Mouse (Mus musculus) CH12.LX (cell line): ENCODE results near the gene She. TPM values are rescaled to one million over a fixed set of nuclear protein-coding genes. Genes with fewer than 3 reads are reported as not detected.
A peak's percentile ranks its signal among the peaks of the same experiment; 100 is the strongest.

ENCODE experiments used
- DNase-seq: peaks from one replicate; pipeline ENCODE4 v3.0.0-alpha.2; 2013; ENCODE audit errors: extremely low read depth
- H3K27ac ChIP-seq: 2 replicates; pipeline ENCODE4 v1.5.1; 2012; ENCODE audit warnings: low read depth, mild to moderate bottlenecking, control low read depth, moderate library complexity; ENCODE audit not compliant: insufficient read depth
- H3K27me3 ChIP-seq: replicated peaks from 2 replicates; pipeline ENCODE3; 2012; ENCODE audit warnings: inconsistent platforms
- H3K36me3 ChIP-seq, 2 experiments: replicated peaks in 1 of 2; 2 replicates each; pipeline versions ENCODE3 to v1.6.1; 2012; ENCODE audit warnings: inconsistent platforms in 1 of 2, low read length in 1 of 2, mild to moderate bottlenecking in 1 of 2, mixed read lengths in 1 of 2, moderate library complexity in 1 of 2; ENCODE audit not compliant: control insufficient read depth in 1 of 2, insufficient read depth in 1 of 2
- H3K4me1 ChIP-seq, 2 experiments: 2 replicates each; pipeline ENCODE4 v1.6.1; 2012; ENCODE audit warnings: inconsistent platforms in 1 of 2, moderate library complexity in 1 of 2; ENCODE audit not compliant: insufficient read depth in 2 of 2, control insufficient read depth in 1 of 2
- H3K4me2 ChIP-seq: 2 replicates; pipeline ENCODE4 v1.6.1; 2012; ENCODE audit warnings: low read depth, mild to moderate bottlenecking, control low read depth; ENCODE audit not compliant: poor library complexity, insufficient read depth, severe bottlenecking
- H3K4me3 ChIP-seq, 3 experiments: fragments of 150-350 bp in 1 of 3; sonication (generic) in 1 of 3; replicated peaks in 1 of 3; 2 replicates each; pipeline versions ENCODE3 to v1.5.1; 2011 to 2012; ENCODE audit warnings: low read depth in 2 of 3, low read length in 2 of 3, mild to moderate bottlenecking in 2 of 3, moderate library complexity in 2 of 3, control low read depth in 1 of 3, improper control_type of control experiment in 1 of 3, inconsistent platforms in 1 of 3, mixed read lengths in 1 of 3; ENCODE audit not compliant: poor library complexity in 1 of 3
- H3K79me2 ChIP-seq: replicated peaks from 2 replicates; pipeline ENCODE4 v1.6.1; 2012; ENCODE audit warnings: mild to moderate bottlenecking, moderate library complexity; ENCODE audit not compliant: control insufficient read depth, poor library complexity, insufficient read depth, severe bottlenecking; ENCODE audit errors: extremely low read depth
- H3K9ac ChIP-seq: 2 replicates; pipeline ENCODE4 v1.6.1; 2012; ENCODE audit warnings: low read depth, mild to moderate bottlenecking, control low read depth, moderate library complexity; ENCODE audit not compliant: insufficient read depth
- H3K9me3 ChIP-seq: replicated peaks from 2 replicates; pipeline ENCODE3; 2012; ENCODE audit warnings: low read length, inconsistent platforms, mixed read lengths
- BHLHE40 ChIP-seq: IDR thresholded peaks from 2 replicates; pipeline ENCODE4 v1.6.1; 2011; ENCODE audit warnings: mild to moderate bottlenecking, low read depth, low read length, improper control_type of control experiment
- CTCF ChIP-seq, 2 experiments: IDR thresholded peaks in 1 of 2; conservative IDR thresholded peaks in 1 of 2; 2 replicates each; pipeline ENCODE4 v1.5.1; 2011 to 2012; ENCODE audit warnings: low read depth in 2 of 2, low read length in 2 of 2, improper control_type of control experiment in 1 of 2, inconsistent platforms in 1 of 2, mild to moderate bottlenecking in 1 of 2, moderate library complexity in 1 of 2
- E2F4 ChIP-seq: IDR thresholded peaks from 2 replicates; pipeline ENCODE4 v1.6.1; 2011; ENCODE audit warnings: low read depth, low read length, improper control_type of control experiment; ENCODE audit not compliant: insufficient replicate concordance
- IRF4 ChIP-seq: IDR thresholded peaks from 2 replicates; pipeline ENCODE4 v1.6.1; 2014; ENCODE audit warnings: low read depth, mild to moderate bottlenecking, inconsistent platforms, low read length, improper control_type of control experiment
- JUND ChIP-seq: conservative IDR thresholded peaks from 2 replicates; pipeline ENCODE4 v1.6.1; 2011; ENCODE audit warnings: low read depth, low read length, improper control_type of control experiment
- KAT2A ChIP-seq: IDR thresholded peaks from 2 replicates; pipeline ENCODE4 v1.6.1; 2012; ENCODE audit warnings: low read length, improper control_type of control experiment, inconsistent platforms; ENCODE audit not compliant: insufficient replicate concordance
- MEF2A ChIP-seq: IDR thresholded peaks from 2 replicates; pipeline ENCODE4 v1.6.1; 2014; ENCODE audit warnings: low read depth, mild to moderate bottlenecking, inconsistent platforms, low read length, improper control_type of control experiment, borderline replicate concordance
- NELFE ChIP-seq: IDR thresholded peaks from 2 replicates; pipeline ENCODE4 v1.6.1; 2011; ENCODE audit warnings: low read depth, low read length, improper control_type of control experiment
- PAX5 ChIP-seq: IDR thresholded peaks from 2 replicates; pipeline ENCODE4 v1.6.1; 2012; ENCODE audit warnings: low read length, inconsistent platforms, mixed read lengths
- POLR2A ChIP-seq: IDR thresholded peaks from 2 replicates; pipeline ENCODE4 v1.6.1; 2011; ENCODE audit warnings: low read depth, mild to moderate bottlenecking, improper control_type of control experiment, low read length
- SIN3A ChIP-seq: IDR thresholded peaks from 2 replicates; pipeline ENCODE4 v1.6.1; 2012; ENCODE audit warnings: low read length, improper control_type of control experiment, inconsistent platforms
- TBP ChIP-seq: conservative IDR thresholded peaks from 2 replicates; pipeline ENCODE4 v1.6.1; 2011; ENCODE audit warnings: low read depth, low read length, improper control_type of control experiment
- USF1 ChIP-seq: IDR thresholded peaks from 2 replicates; pipeline ENCODE4 v1.6.1; 2014; ENCODE audit warnings: low read depth, mild to moderate bottlenecking, inconsistent platforms, low read length, improper control_type of control experiment
- USF2 ChIP-seq: conservative IDR thresholded peaks from 2 replicates; pipeline ENCODE4 v1.6.1; 2011; ENCODE audit warnings: low read depth, low read length, improper control_type of control experiment
- ZKSCAN1 ChIP-seq: IDR thresholded peaks from 2 replicates; pipeline ENCODE4 v1.6.1; 2012; ENCODE audit warnings: low read depth, inconsistent platforms, low read length, improper control_type of control experiment, borderline replicate concordance
- dilution Hi-C: fragments of 300-500 bp; cut with MboI; formaldehyde crosslinking; loops from 2 replicates; pipeline ENCODE4 v1.14.3; 2020; ENCODE audit warnings: low sequenced_read_pairs; ENCODE audit not compliant: extremely low pct_unique_long_range_greater_than_20kb, extremely low pct_ligation_motif_present
- in situ Hi-C: fragments of 300-500 bp; cut with MboI; formaldehyde crosslinking; loops from 3 replicates; pipeline ENCODE4 v1.14.3; 2019; ENCODE audit warnings: low sequenced_read_pairs, low pct_ligation_motif_present, low pct_unique_long_range_greater_than_20kb, mixed read lengths
- polyA plus RNA-seq: library from polyadenylated mRNA; unstranded; fragments of >175 nt; gene quantifications from 2 replicates; pipeline ENCODE4 v1.2.1, GENCODE M21; 2012; ENCODE audit warnings: low read depth; ENCODE audit not compliant: insufficient read length
- total RNA-seq, 2 experiments: library from RNA; depleted of rRNA; stranded (reverse); fragments of 300-350 nt in 1 of 2; fragments of >200 nt in 1 of 2; gene quantifications; 2 replicates each; pipeline ENCODE4 v1.2.3; 2012 to 2014

Gene She
- total and polyA plus RNA-seq, 3 experiments = not detected

DNA sequence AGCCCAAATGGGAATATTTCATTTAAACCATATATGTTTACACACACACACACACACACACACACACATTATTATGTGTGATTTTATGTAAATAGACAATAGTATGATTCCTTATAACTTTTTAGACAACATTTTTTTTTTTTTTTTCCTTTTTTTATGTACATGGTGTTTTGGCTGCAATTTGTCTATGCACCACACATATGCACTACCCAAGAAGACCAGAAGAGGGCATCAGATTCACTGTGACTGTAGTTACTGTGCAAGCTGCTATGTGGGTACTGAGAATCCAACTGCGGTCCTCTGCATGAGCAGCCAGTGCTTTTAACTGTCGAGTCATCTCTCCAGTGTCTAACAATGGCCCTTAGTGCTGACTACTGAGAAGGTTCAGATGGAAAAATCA lies 24.4 kb upstream of the She start:
- Histone ChIP-seq H3K79me2 (no peaks in the 10 kb centered on the region), H3K4me1 (peaks cover 10 to 16% of the 10 kb centered on the region in 2 experiments), H3K9ac (no peak overlapping the region), H3K4me3 (no peak overlapping the region), H3K9me3 (no peaks in the 10 kb centered on the region), H3K27ac (no peak overlapping the region), H3K4me2 (no peak overlapping the region), H3K36me3 (no peaks in the 10 kb centered on the region), H3K27me3 (no peaks in the 10 kb centered on the region)
- DNase-seq = no peak
- in situ Hi-C loops (no loop called here), dilution Hi-C loops (no loop called here)
- TF ChIP-seq NELFE (no peak), USF1 (no peak), MEF2A (no peak), E2F4 (no peak), BHLHE40 (no peak), CTCF (conservative IDR thresholded peaks at IDR 0.05 in 1 of 2, IDR thresholded peaks at IDR 0.05 in 1 of 2; ENCODE audit: low read depth in 2 of 2, low read length in 2 of 2) (peak; percentile 22 to 31; a peak in 2 of 4 replicates)

DNA sequence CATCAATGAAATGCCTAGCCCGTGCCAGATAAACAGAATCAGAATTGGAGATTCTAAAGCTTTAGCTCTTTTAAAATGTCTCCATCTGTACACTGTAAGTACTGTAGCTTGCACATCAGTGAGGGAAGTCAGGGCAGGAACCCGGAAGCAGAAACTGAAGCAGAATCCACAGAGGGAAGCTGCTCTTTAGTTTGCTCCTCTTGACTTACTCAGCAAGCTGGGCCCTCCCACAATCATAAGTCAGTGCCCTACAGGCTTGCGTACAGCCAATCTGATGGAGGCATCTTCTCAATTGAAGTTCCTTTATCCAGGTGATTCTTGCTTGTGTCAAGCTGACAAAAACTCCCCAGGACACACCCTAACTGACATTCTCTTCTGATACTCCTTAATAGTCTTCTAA lies 24.0 kb upstream of the She start:
- in situ Hi-C loops (no loop called here), dilution Hi-C loops (no loop called here)
- TF ChIP-seq POLR2A (no peak), ZKSCAN1 (no peak), CTCF (conservative IDR thresholded peaks at IDR 0.05 in 1 of 2, IDR thresholded peaks at IDR 0.05 in 1 of 2; ENCODE audit: low read depth in 2 of 2, low read length in 2 of 2) (no peak), IRF4 (no peak), KAT2A (no peak), TBP (no peak)

GRCm38 (mm10) chr3:89807881-89808280 lies 23.3 kb upstream of the She start:
- H3K9me3 ChIP-seq = no peaks in the 10 kb centered on the region
- no peak for DNase-seq
- TF ChIP-seq JUND (no peak), SIN3A (no peak), PAX5 (no peak), USF2 (no peak)
- TF ChIP-seq, all 38 proteins: peak for 0
- H3K27ac ChIP-seq = no peak overlapping the region; the same call in 1 of the 2 replicates
- H3K9ac ChIP-seq = no peak overlapping the region
- no peaks in the 10 kb centered on the region for H3K36me3 ChIP-seq
- peaks cover 6 to 10% of the 10 kb centered on the region in 2 experiments; a peak in 3 of 4 replicates for H3K4me1 ChIP-seq
- H3K4me2 ChIP-seq = no peak overlapping the region
- dilution Hi-C loops (no loop called here), in situ Hi-C loops (no loop called here)
- no peaks in the 10 kb centered on the region for H3K79me2 ChIP-seq
- H3K27me3 ChIP-seq = peaks cover 3% of the 10 kb centered on the region
- no peak overlapping the region for H3K4me3 ChIP-seq

More for the DNA sequence above, 24.0 kb upstream of the She start:
- Histone ChIP-seq H3K27ac (no peak overlapping the region), H3K9me3 (no peaks in the 10 kb centered on the region), H3K4me1 (peaks cover 8 to 16% of the 10 kb centered on the region in 2 experiments), H3K27me3 (no peaks in the 10 kb centered on the region), H3K79me2 (no peaks in the 10 kb centered on the region), H3K4me3 (no peak overlapping the region), H3K4me2 (no peak overlapping the region), H3K9ac (no peak overlapping the region), H3K36me3 (no peaks in the 10 kb centered on the region)
- no peak for DNase-seq
